Comparison of ENCODE assay signal across 7 mouse cellular contexts in the genomic region with DNA sequence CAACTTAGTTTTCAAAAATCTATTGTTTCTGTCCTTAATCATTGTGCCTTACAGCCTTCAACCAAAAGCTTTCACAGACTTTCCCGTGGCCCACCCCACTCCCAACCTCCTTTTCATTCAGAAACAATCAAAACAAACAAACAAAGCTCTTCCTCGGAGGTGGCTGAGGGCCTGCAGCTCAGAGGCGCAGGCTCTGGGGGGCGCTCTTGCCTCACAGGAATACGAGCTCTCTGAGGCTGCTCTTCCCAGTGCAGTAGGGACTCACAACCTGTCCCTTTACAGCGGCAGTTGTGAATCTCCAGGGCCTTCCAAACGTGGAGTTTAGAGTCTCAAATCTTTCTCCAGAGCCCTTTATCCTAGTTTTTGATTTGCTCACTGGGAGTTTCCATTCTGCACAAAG.
DNase-seq lines count a peak whose midpoint lies in the region; ATAC-seq lines count a peak whose summit lies in the region.

No protein-coding gene starts in this region.

- no peak overlapping the region for H3K4me3 ChIP-seq in midbrain, embryonic 11.5 days (ENCODE audit: low read depth, low read length)

- H3K4me2 ChIP-seq in midbrain, embryonic 11.5 days, result no peak overlapping the region

- no peaks in the 10 kb centered on the region for H3K36me3 ChIP-seq in midbrain, embryonic 11.5 days (ENCODE audit: control insufficient read depth, insufficient read depth, low read length)

- H3K4me1 ChIP-seq in midbrain, embryonic 11.5 days (ENCODE audit: control insufficient read depth, insufficient read depth, low read length), result no peaks in the 10 kb centered on the region

- intact Hi-C loops in left cerebral cortex, postnatal 10 days (cut with DNase I), result loop anchor here (2.0 kb wide), 1 partner anchor 216 kb away; no protein-coding TSS in a partner anchor

- no peak overlapping the region for H3K27ac ChIP-seq in midbrain, embryonic 11.5 days (ENCODE audit: low read depth, low read length)

- no peak overlapping the region for H3K9ac ChIP-seq in midbrain, embryonic 11.5 days (ENCODE audit: low read length)

- 8% methylated on average over 7 of the region's 7 CpGs for WGBS in midbrain, embryonic 11.5 days

- peak; percentile 77 for DNase-seq in R1 (ENCODE audit: low read depth, low spot score)
- DNase-seq in cerebellum, adult 11-12 months, result peak; percentile 83
- DNase-seq in forelimb bud, embryonic 11.5 days (ENCODE audit: low read depth, low spot score), result peak; percentile 60
- DNase-seq in induced T-regulatory cell, adult 2 months (ENCODE audit: low read depth), result peak; percentile 82
- DNase-seq in left cerebral cortex, postnatal 10 days (ENCODE audit: extremely low spot score in 1 of 2, low spot score in 2 of 2), result peak; percentile 50 to 78
- peak; percentile 96 for DNase-seq in midbrain, embryonic 11.5 days (ENCODE audit: low spot score, missing footprints)
- DNase-seq in skeletal muscle tissue, adult 2 months (ENCODE audit: low read depth, low spot score), result peak; percentile 66

- no peaks in the 10 kb centered on the region for H3K27me3 ChIP-seq in midbrain, embryonic 11.5 days (ENCODE audit: control insufficient read depth, insufficient read depth, low read length)

- no peaks in the 10 kb centered on the region for H3K9me3 ChIP-seq in midbrain, embryonic 11.5 days (ENCODE audit: control insufficient read depth, low read length)

- peak; percentile 80 for ATAC-seq in midbrain, embryonic 11.5 days (ENCODE audit: low FRiP score)
